ENCODE assay signal across 9 mouse cellular contexts in genomic region chr5:13125757-13126156, GRCm38 (mm10). TPM values are rescaled to one million over a fixed set of nuclear protein-coding genes. Genes with fewer than 3 reads are reported as not detected.
DNase-seq lines count a peak whose midpoint lies in the region; ATAC-seq and TF ChIP-seq lines count a peak whose summit lies in the region.
"Had no signal": no experiment of that assay in that cellular context is flagged by ENCODE, and none has a peak within 500 bp of the region (broad histone marks: within the 10 kb centered on the region; RNA-seq: fewer than 3 reads in every experiment).

No protein-coding gene starts in this region.

- no peaks in the 10 kb centered on the region for H3K9me3 ChIP-seq in forebrain, embryonic 12.5 days
- no peaks in the 10 kb centered on the region for H3K9me3 ChIP-seq in forebrain, embryonic 15.5 days
- H3K9me3 ChIP-seq in stomach, embryonic 14.5 days (ENCODE audit: control insufficient read depth, low read depth, low read length): no peaks in the 10 kb centered on the region
- H3K9me3 ChIP-seq in stomach, postnatal 0 days (ENCODE audit: control insufficient read depth, low read length): no peaks in the 10 kb centered on the region
- H3K9me3 ChIP-seq in midbrain, embryonic 12.5 days: no peaks in the 10 kb centered on the region
- H3K9me3 ChIP-seq in liver, embryonic 12.5 days (replicated peaks): no peaks in the 10 kb centered on the region
- H3K9me3 ChIP-seq: liver, embryonic 15.5 days had no signal

- 62% methylated on average over 9 of the region's 9 CpGs for WGBS in forebrain, embryonic 12.5 days
- WGBS in forebrain, embryonic 15.5 days: 54% methylated on average over 9 of the region's 9 CpGs
- WGBS in stomach, embryonic 14.5 days: 70% methylated on average over 9 of the region's 9 CpGs
- WGBS in stomach, postnatal 0 days: 75% methylated on average over 9 of the region's 9 CpGs
- 61% methylated on average over 9 of the region's 9 CpGs for WGBS in midbrain, embryonic 12.5 days
- 68% methylated on average over 9 of the region's 9 CpGs for WGBS in liver, embryonic 12.5 days (ENCODE audit: insufficient replicate concordance)

- no peaks in the 10 kb centered on the region for H3K4me1 ChIP-seq in forebrain, embryonic 12.5 days
- H3K4me1 ChIP-seq in forebrain, embryonic 15.5 days: no peaks in the 10 kb centered on the region
- no peaks in the 10 kb centered on the region for H3K4me1 ChIP-seq in stomach, embryonic 14.5 days (ENCODE audit: control insufficient read depth, insufficient read depth, low read length)
- no peaks in the 10 kb centered on the region for H3K4me1 ChIP-seq in stomach, postnatal 0 days (replicated peaks; ENCODE audit: control insufficient read depth, insufficient read depth)
- H3K4me1 ChIP-seq in midbrain, embryonic 12.5 days: 0 out of 2 replicates have a peak, but pooled peaks cover 6% of the 10 kb centered on the region
- H3K4me1 ChIP-seq in liver, embryonic 12.5 days: no peaks in the 10 kb centered on the region
- H3K4me1 ChIP-seq: liver, embryonic 15.5 days had no signal

- ATAC-seq in forebrain, embryonic 12.5 days (ENCODE audit: low FRiP score): peak; percentile 14; the same call in 1 of the 2 replicates
- no peak for ATAC-seq in forebrain, embryonic 15.5 days (replicated peaks)
- ATAC-seq in stomach, embryonic 14.5 days (ENCODE audit: insufficient number of reproducible peaks, insufficient read depth, low FRiP score, low read depth): no peak
- ATAC-seq in stomach, postnatal 0 days (ENCODE audit: low FRiP score, low TSS enrichment): no peak
- 0 out of 2 replicates have a peak, but pooled peaks have one; percentile 27 for ATAC-seq in midbrain, embryonic 12.5 days (ENCODE audit: low FRiP score, low read depth)
- no peak for ATAC-seq in liver, embryonic 12.5 days

- H3K4me3 ChIP-seq in forebrain, embryonic 12.5 days (replicated peaks): no peak overlapping the region
- H3K4me3 ChIP-seq in forebrain, embryonic 15.5 days: no peak overlapping the region
- no peak overlapping the region for H3K4me3 ChIP-seq in stomach, embryonic 14.5 days (ENCODE audit: low read depth, low read length)
- H3K4me3 ChIP-seq in stomach, postnatal 0 days (ENCODE audit: low read depth, low read length): no peak overlapping the region
- no peak overlapping the region for H3K4me3 ChIP-seq in midbrain, embryonic 12.5 days
- no peak overlapping the region for H3K4me3 ChIP-seq in liver, embryonic 12.5 days
- H3K4me3 ChIP-seq: liver, embryonic 15.5 days had no signal

- H3K36me3 ChIP-seq in forebrain, embryonic 12.5 days (replicated peaks): no peaks in the 10 kb centered on the region
- H3K36me3 ChIP-seq in forebrain, embryonic 15.5 days: no peaks in the 10 kb centered on the region
- H3K36me3 ChIP-seq in stomach, embryonic 14.5 days (ENCODE audit: control insufficient read depth, insufficient read depth, low read length): no peaks in the 10 kb centered on the region
- H3K36me3 ChIP-seq in stomach, postnatal 0 days (ENCODE audit: control insufficient read depth, insufficient read depth, low read length): no peaks in the 10 kb centered on the region
- H3K36me3 ChIP-seq in midbrain, embryonic 12.5 days: no peaks in the 10 kb centered on the region
- no peaks in the 10 kb centered on the region for H3K36me3 ChIP-seq in liver, embryonic 12.5 days
- H3K36me3 ChIP-seq: liver, embryonic 15.5 days had no signal

- no peak overlapping the region for H3K9ac ChIP-seq in forebrain, embryonic 12.5 days
- H3K9ac ChIP-seq in forebrain, embryonic 15.5 days (replicated peaks): no peak overlapping the region
- H3K9ac ChIP-seq in stomach, embryonic 14.5 days (replicated peaks; ENCODE audit: low read depth, low read length): no peak overlapping the region
- no peak overlapping the region for H3K9ac ChIP-seq in stomach, postnatal 0 days (ENCODE audit: low read length)
- H3K9ac ChIP-seq in midbrain, embryonic 12.5 days (replicated peaks): no peak overlapping the region
- H3K9ac ChIP-seq in liver, embryonic 12.5 days: no peak overlapping the region
- H3K9ac ChIP-seq: liver, embryonic 15.5 days had no signal

- no peak for DNase-seq in stomach, postnatal 0 days (ENCODE audit: low spot score)
- no peak for DNase-seq in layer of hippocampus, adult 8-10 months (ENCODE audit: low spot score in 2 of 2)
- DNase-seq in cerebellum, adult 11 months: no peak

- H3K27ac ChIP-seq in forebrain, embryonic 12.5 days: peak overlapping the region; percentile 19; the same call in 1 of the 2 replicates
- H3K27ac ChIP-seq in forebrain, embryonic 15.5 days (replicated peaks): no peak overlapping the region
- peak overlapping the region; percentile 28; the same call in 1 of the 2 replicates for H3K27ac ChIP-seq in stomach, embryonic 14.5 days (ENCODE audit: low read length)
- H3K27ac ChIP-seq in stomach, postnatal 0 days (replicated peaks): no peak overlapping the region
- H3K27ac ChIP-seq in midbrain, embryonic 12.5 days (replicated peaks): no peak overlapping the region
- H3K27ac ChIP-seq in liver, embryonic 12.5 days: no peak overlapping the region
- H3K27ac ChIP-seq: liver, embryonic 15.5 days had no signal

- no peak for TF ChIP-seq CTCF in stomach, postnatal 0 days (IDR thresholded peaks at IDR 0.05; ENCODE audit: low read depth)

- TF ChIP-seq EP300 in stomach, postnatal 0 days (optimal IDR thresholded peaks at IDR 0.05): no peak

- H3K4me2 ChIP-seq in forebrain, embryonic 12.5 days: no peak overlapping the region
- H3K4me2 ChIP-seq in forebrain, embryonic 15.5 days (replicated peaks): no peak overlapping the region
- no peak overlapping the region for H3K4me2 ChIP-seq in stomach, embryonic 14.5 days (replicated peaks; ENCODE audit: low read depth, low read length)
- H3K4me2 ChIP-seq in stomach, postnatal 0 days (replicated peaks; ENCODE audit: low read depth): no peak overlapping the region
- H3K4me2 ChIP-seq in midbrain, embryonic 12.5 days (replicated peaks): 0 out of 2 replicates have a peak overlapping the region, but pooled peaks have one; percentile 14
- no peak overlapping the region for H3K4me2 ChIP-seq in liver, embryonic 12.5 days
- H3K4me2 ChIP-seq: liver, embryonic 15.5 days had no signal

- H3K27me3 ChIP-seq in forebrain, embryonic 12.5 days: no peaks in the 10 kb centered on the region
- H3K27me3 ChIP-seq in forebrain, embryonic 15.5 days: no peaks in the 10 kb centered on the region
- H3K27me3 ChIP-seq in stomach, embryonic 14.5 days (ENCODE audit: control insufficient read depth, insufficient read depth, low read length): no peaks in the 10 kb centered on the region
- H3K27me3 ChIP-seq in stomach, postnatal 0 days (ENCODE audit: control insufficient read depth, insufficient read depth, low read length): no peaks in the 10 kb centered on the region
- H3K27me3 ChIP-seq in midbrain, embryonic 12.5 days: no peaks in the 10 kb centered on the region
- H3K27me3 ChIP-seq in liver, embryonic 12.5 days (replicated peaks): no peaks in the 10 kb centered on the region
- H3K27me3 ChIP-seq: liver, embryonic 15.5 days had no signal

RNA-seq across cellular contexts. Expression of gene Sema3a, which starts 0.5 kb away (rescaled TPM):
- 19.5 and 20.4 TPM in 2 replicates for polyA plus RNA-seq in forebrain, embryonic 12.5 days (2016; fragmentation: Nextera tagmentation; extraction: Ambion mirVana)
- 17.8 and 19.1 TPM in 2 replicates for polyA plus RNA-seq in forebrain, embryonic 15.5 days (2015; fragmentation: Nextera tagmentation; extraction: Ambion mirVana)
- 42.1 and 45.5 TPM in 2 replicates for polyA plus RNA-seq in stomach, embryonic 14.5 days (2014; fragmentation: Nextera tagmentation; extraction: Ambion mirVana)
- 7.4 and 8.6 TPM in 2 replicates for polyA plus RNA-seq in stomach, postnatal 0 days (2015; fragmentation: Nextera tagmentation; extraction: Ambion mirVana)
- polyA plus RNA-seq in midbrain, embryonic 12.5 days (2016; fragmentation: Nextera tagmentation; extraction: Ambion mirVana): 9.2 and 11.5 TPM in 2 replicates
- 1 to 10 TPM; 2.2 to 3.3 (median 2.7) TPM for total RNA-seq in layer of hippocampus, adult 8-10 months (2022)
- polyA plus RNA-seq in liver, embryonic 12.5 days (2016; fragmentation: Nextera tagmentation; extraction: Ambion mirVana): 5.9 and 6.2 TPM in 2 replicates

Comparison
In these comparisons a context has a peak if more than half of its experiments do, and no peak if none do; other contexts are left out.
1. ATAC-seq: peak in forebrain, embryonic 12.5 days (single experiment) and midbrain, embryonic 12.5 days (single experiment); none in forebrain, embryonic 15.5 days (single experiment), stomach, embryonic 14.5 days (single experiment), stomach, postnatal 0 days (single experiment) and liver, embryonic 12.5 days (single experiment).
2. H3K27ac ChIP-seq: peak in forebrain, embryonic 12.5 days (single experiment) and stomach, embryonic 14.5 days (single experiment); none in forebrain, embryonic 15.5 days (single experiment), stomach, postnatal 0 days (single experiment), midbrain, embryonic 12.5 days (single experiment) and liver, embryonic 12.5 days (single experiment).